Mouse (Mus musculus) stomach, postnatal 0 days (tissue): ENCODE results near the gene Rex2.
"Not testable (repeated sequence)": the region's sequence is repeated elsewhere in the genome, so short reads cannot be mapped to it uniquely, and the experiment has no call there.

ENCODE experiments used
- CTCF ChIP-seq: IDR thresholded peaks from 2 replicates; pipeline ENCODE4 v1.5.1; 2016; ENCODE audit warnings: antibody characterized with exemption, low read depth, mild to moderate bottlenecking, moderate library complexity
- EP300 ChIP-seq: optimal IDR thresholded peaks from 2 replicates; pipeline ENCODE3; 2016; ENCODE audit warnings: antibody characterized with exemption

DNA sequence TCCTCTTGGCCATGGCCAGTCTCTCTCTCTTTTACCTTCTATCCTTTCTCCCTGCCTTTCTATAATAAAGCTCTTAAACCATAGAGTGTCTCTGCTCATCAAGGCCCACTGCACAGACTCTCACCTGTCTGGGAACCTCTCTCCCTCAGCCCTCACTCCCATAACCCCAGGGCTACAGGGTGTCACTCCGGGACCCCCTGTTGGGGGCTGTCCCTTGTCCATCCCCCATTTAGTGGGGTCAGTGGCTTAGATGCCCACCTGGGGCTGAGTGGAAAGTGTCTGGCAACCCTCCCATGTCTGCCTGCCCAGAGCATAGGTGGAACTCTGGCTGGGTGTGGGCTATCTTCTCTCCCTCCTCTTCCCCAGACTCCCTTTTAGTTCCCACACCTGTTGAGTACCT is 44.7 kb downstream of the Rex2 start:
- TF ChIP-seq CTCF, EP300: not testable (repeated sequence)
